Mouse (Mus musculus) olfactory bulb, adult 2 months (tissue): ENCODE results near the gene Nol8. TPM values are rescaled to one million over a fixed set of nuclear protein-coding genes. Genes with fewer than 3 reads are reported as not detected.
A peak's percentile ranks its signal among the peaks of the same experiment; 100 is the strongest.

Source experiments
- H3K27ac ChIP-seq: fragments of 200-500 bp; 2 replicates; pipeline ENCODE4 v1.5.1; 2012; ENCODE audit warnings: low read depth, low read length; ENCODE audit not compliant: insufficient read depth
- H3K4me1 ChIP-seq: fragments of 200-500 bp; 2 replicates; pipeline ENCODE4 v1.6.1; 2012; ENCODE audit warnings: low read length; ENCODE audit not compliant: control insufficient read depth, insufficient read depth
- H3K4me3 ChIP-seq: fragments of 200-500 bp; 2 replicates; pipeline ENCODE4 v1.5.1; 2012; ENCODE audit warnings: mild to moderate bottlenecking, low read depth, low read length, moderate library complexity; ENCODE audit not compliant: insufficient read depth
- CTCF ChIP-seq: fragments of 200-500 bp; IDR thresholded peaks from 2 replicates; pipeline ENCODE4 v1.5.1; 2012; ENCODE audit warnings: low read depth, mild to moderate bottlenecking, low read length, moderate library complexity; ENCODE audit not compliant: insufficient read depth
- POLR2A ChIP-seq: fragments of 200-500 bp; IDR thresholded peaks from 2 replicates; pipeline ENCODE4 v1.6.1; 2012; ENCODE audit warnings: mild to moderate bottlenecking, low read depth, low read length, moderate library complexity; ENCODE audit not compliant: insufficient read depth
- WGBS: fragments of 180-500 bp; shearing (Covaris S2); methylation state at CpG from one replicate; pipeline ENCODE4 v1.1.7; 2018; 5-methylcytosine and 5-hydroxymethylcytosine counted together
- polyA plus RNA-seq: library from polyadenylated mRNA; stranded (reverse); fragments of >200 nt; gene quantifications from 2 replicates; pipeline ENCODE4 v1.2.4, GENCODE M21; 2012; ENCODE audit warnings: low replicate concordance; ENCODE audit not compliant: missing spikeins, insufficient read depth, insufficient read length

The Nol8 gene
- polyA plus RNA-seq, 1 experiment, result not detected

GRCm38 (mm10) chr13:49681351-49682232 is 28.7 kb downstream of the Nol8 start, which contains the start of gene Iars:
Gene Iars, plus strand, starts transcription at chr13:49682100.
- H3K4me1 ChIP-seq, result no peaks in the 10 kb centered on the region
- TF ChIP-seq POLR2A (no peak; the same call in 1 of the 2 replicates), CTCF (no peak)
- WGBS, result 5% methylated on average over 26 of the region's 26 CpGs
- 0 out of 2 replicates have a peak within 1 kb of the TSS, but pooled peaks have one; percentile 34 for H3K27ac ChIP-seq
- peak within 1 kb of the TSS; percentile 92 for H3K4me3 ChIP-seq

- Histone ChIP-seq H3K4me1 (no peaks in the 10 kb centered on the region), H3K4me3 (peak overlapping the region; percentile 92), H3K27ac (0 out of 2 replicates have a peak overlapping the region, but pooled peaks have one; percentile 34)
- TF ChIP-seq CTCF (no peak), POLR2A (no peak)
- WGBS, result under 1% methylated on average over 20 of the region's 20 CpGs
These were observed 29.5 kb downstream of the Nol8 start for GRCm38 (mm10) chr13:49682233-49682846.

DNA sequence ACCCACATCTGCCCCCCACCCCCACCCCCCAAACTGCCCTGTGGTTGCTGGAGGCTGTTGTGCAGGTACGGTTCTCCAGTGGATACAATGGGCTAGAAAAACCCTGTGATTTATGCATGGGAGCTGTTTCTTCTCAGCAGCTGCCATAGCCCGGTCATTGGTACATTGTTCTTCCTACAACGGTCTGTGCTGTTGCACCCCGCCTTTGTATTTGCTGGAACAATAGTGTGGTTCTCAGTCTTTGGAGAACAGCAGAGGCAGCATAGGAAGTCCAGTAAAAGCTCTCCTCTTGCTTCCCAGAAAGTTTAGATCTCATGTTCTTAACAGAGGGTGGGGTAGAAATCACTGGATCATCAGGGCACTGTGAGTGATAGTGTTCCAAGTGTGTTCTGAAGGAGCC is 31.4 kb downstream of the Nol8 start:
- no peak overlapping the region for H3K4me3 ChIP-seq
- H3K4me1 ChIP-seq, result no peaks in the 10 kb centered on the region
- H3K27ac ChIP-seq, result no peak overlapping the region
- 42% methylated on average over 4 of the region's 4 CpGs for WGBS
- TF ChIP-seq POLR2A (no peak), CTCF (no peak)

- Histone ChIP-seq H3K4me3 (no peak overlapping the region), H3K27ac (no peak overlapping the region), H3K4me1 (no peaks in the 10 kb centered on the region)
- TF ChIP-seq CTCF, result no peak
- no peak for TF ChIP-seq POLR2A
- 93% methylated on average over 5 of the region's 5 CpGs for WGBS
These were observed 38.2 kb downstream of the Nol8 start for GRCm38 (mm10) chr13:49691056-49691455.

- TF ChIP-seq CTCF (no peak), POLR2A (no peak)
- WGBS, result 67% methylated on average over 11 of the region's 11 CpGs
- no peak overlapping the region for H3K27ac ChIP-seq
- no peak overlapping the region for H3K4me3 ChIP-seq
- peaks cover 3% of the 10 kb centered on the region; the same call in 1 of the 2 replicates for H3K4me1 ChIP-seq
These were observed 50.4 kb downstream of the Nol8 start for GRCm38 (mm10) chr13:49703216-49703779.

DNA sequence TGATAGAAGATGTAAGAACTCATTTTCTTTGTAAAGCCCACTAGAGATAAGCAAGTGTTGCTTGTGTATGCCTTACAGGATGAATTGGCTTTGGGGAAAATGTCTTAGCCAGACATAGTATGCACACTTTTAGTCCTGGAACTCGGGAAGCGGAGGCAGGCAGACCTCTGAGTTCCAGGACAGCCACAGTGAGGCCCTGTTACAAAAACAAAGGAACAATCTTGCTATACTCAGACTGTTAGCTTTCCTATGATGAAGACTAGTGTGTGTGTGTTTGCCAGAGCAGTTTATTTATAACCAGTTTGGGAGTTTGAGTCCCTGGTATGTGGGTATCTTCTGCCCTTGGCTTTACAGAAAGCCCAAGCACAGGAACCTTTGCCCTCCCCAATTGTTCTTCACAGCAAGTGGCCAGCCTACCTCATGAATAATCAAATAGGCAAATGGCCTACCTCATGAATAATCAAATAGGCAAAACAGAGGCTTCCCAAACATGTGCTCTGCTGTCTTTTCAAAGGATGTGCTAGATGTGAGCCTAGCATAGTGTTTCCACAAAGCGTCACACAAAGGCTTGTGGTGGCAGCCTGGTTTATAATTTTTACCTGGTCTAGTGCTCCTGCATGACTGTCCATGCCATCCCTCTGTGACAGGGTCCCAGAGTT is 53.3 kb downstream of the Nol8 start:
- TF ChIP-seq CTCF (no peak), POLR2A (no peak)
- Histone ChIP-seq H3K4me1 (peaks cover 3% of the 10 kb centered on the region; the same call in 1 of the 2 replicates), H3K27ac (no peak overlapping the region), H3K4me3 (no peak overlapping the region)
- 41% methylated on average over 3 of the region's 3 CpGs for WGBS

- TF ChIP-seq POLR2A (no peak), CTCF (no peak)
- Histone ChIP-seq H3K27ac (no peak overlapping the region), H3K4me3 (no peak overlapping the region), H3K4me1 (no peaks in the 10 kb centered on the region)
- WGBS, result 93% methylated on average over 8 of the region's 8 CpGs
These were observed 55.4 kb downstream of the Nol8 start for GRCm38 (mm10) chr13:49708311-49708710.

GRCm38 (mm10) chr13:49712047-49712721 is 59.3 kb downstream of the Nol8 start:
- Histone ChIP-seq H3K4me3 (no peak overlapping the region), H3K4me1 (no peaks in the 10 kb centered on the region), H3K27ac (no peak overlapping the region)
- TF ChIP-seq CTCF (no peak), POLR2A (no peak)
- WGBS, result 93% methylated on average over 12 of the region's 12 CpGs
